In the genomic region with DNA sequence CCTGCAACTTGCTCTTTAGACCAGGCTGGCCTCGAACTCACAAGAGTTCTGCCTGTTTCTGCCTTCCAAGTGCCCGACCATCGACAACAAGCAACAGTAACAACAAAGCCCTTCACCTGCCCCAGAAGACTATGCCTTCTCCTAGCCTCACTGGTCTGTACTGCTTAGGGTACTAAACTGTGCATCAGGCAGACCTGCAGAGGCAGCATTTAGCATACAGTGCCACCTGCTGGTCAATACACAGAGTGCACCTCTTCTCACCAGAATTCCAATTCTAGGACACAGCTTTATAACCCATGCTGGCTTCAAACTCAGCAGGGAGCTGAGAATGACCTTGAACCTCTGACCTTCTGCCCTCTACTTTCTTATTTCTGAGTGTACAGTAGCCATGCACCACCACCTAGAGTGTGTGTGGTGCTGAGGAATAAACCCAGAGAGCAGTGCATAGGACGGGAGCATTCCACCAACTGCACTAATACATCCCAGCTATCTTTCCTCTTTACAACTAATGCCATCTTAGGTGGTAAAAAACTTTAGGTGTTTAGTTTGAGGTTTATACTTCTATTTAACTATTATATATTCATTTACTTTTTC, we compare ENCODE assay signal across 8 mouse cellular contexts. TPM values are rescaled to one million over a fixed set of nuclear protein-coding genes. Genes with fewer than 3 reads are reported as not detected.
DNase-seq lines count a peak whose midpoint lies in the region; ATAC-seq lines count a peak whose summit lies in the region.

No protein-coding gene starts in this region.

- no peak overlapping the region for H3K27ac ChIP-seq in midbrain, embryonic 11.5 days (ENCODE audit: low read depth, low read length)

- ATAC-seq in midbrain, embryonic 11.5 days (ENCODE audit: low FRiP score): peak; percentile 77

- H3K9ac ChIP-seq in midbrain, embryonic 11.5 days (ENCODE audit: low read length): no peak overlapping the region

- H3K4me3 ChIP-seq in midbrain, embryonic 11.5 days (ENCODE audit: low read depth, low read length): no peak overlapping the region

- intact Hi-C loops in gastrocnemius, postnatal 36 days (cut with DNase I): loop anchor here (2.0 to 10.0 kb wide), 2 partner anchors 161 to 541 kb away; no protein-coding TSS in a partner anchor
- intact Hi-C loops in left cerebral cortex, postnatal 4 days (cut with DNase I): loop anchor here (5.0 kb wide), 1 partner anchor 159 kb away; a partner anchor contains a TSS

- no peak overlapping the region for H3K4me2 ChIP-seq in midbrain, embryonic 11.5 days

- H3K36me3 ChIP-seq in midbrain, embryonic 11.5 days (ENCODE audit: control insufficient read depth, insufficient read depth, low read length): peaks cover 9% of the 10 kb centered on the region; the same call in 1 of the 2 replicates

- DNase-seq in 416B (ENCODE audit: low read depth) (peak; percentile 70), adipocyte (ENCODE audit: low spot score) (peak; percentile 84)
- DNase-seq in embryo, embryonic 10.5 days (ENCODE audit: low spot score): peak; percentile 84
- DNase-seq in gastrocnemius, postnatal 36 days: peak; percentile 37 to 41
- peak; percentile 72 for DNase-seq in kidney, adult 18-20 months
- DNase-seq in left cerebral cortex, postnatal 4 days: peak; percentile 52
- DNase-seq in midbrain, embryonic 11.5 days (ENCODE audit: low spot score, missing footprints): peak; percentile 95
- DNase-seq in spleen, postnatal 10 days (ENCODE audit: low spot score in 2 of 2): peak; percentile 38 to 64

- H3K4me1 ChIP-seq in midbrain, embryonic 11.5 days (ENCODE audit: control insufficient read depth, insufficient read depth, low read length): no peaks in the 10 kb centered on the region

- H3K27me3 ChIP-seq in midbrain, embryonic 11.5 days (ENCODE audit: control insufficient read depth, insufficient read depth, low read length): no peaks in the 10 kb centered on the region

- WGBS in midbrain, embryonic 11.5 days: 77% methylated on average over 4 of the region's 4 CpGs

- H3K9me3 ChIP-seq in midbrain, embryonic 11.5 days (ENCODE audit: control insufficient read depth, low read length): no peaks in the 10 kb centered on the region

RNA-seq across cellular contexts. Expression of a gene that starts 16.3 kb away (rescaled TPM):
- 10 to 100 TPM; 45.1 to 47.3 TPM for total RNA-seq in gastrocnemius, postnatal 36 days (2021)
- 10 to 100 TPM; 28.8 to 29.5 TPM for total RNA-seq in left cerebral cortex, postnatal 4 days (2021)
- polyA plus RNA-seq in midbrain, embryonic 11.5 days (2014; fragmentation: Nextera tagmentation; extraction: Ambion mirVana): 27.6 and 29.2 TPM in 2 replicates

RNA-seq across cellular contexts. Expression of a gene that starts 43.9 kb away (rescaled TPM):
- 1 to 10 TPM; 7.9 to 8.0 TPM for total RNA-seq in gastrocnemius, postnatal 36 days (2021)
- total RNA-seq in left cerebral cortex, postnatal 4 days (2021): 10 to 100 TPM; 33.3 to 35.5 TPM
- polyA plus RNA-seq in midbrain, embryonic 11.5 days (2014; fragmentation: Nextera tagmentation; extraction: Ambion mirVana): 68.4 and 75.9 TPM in 2 replicates

RNA-seq across cellular contexts. Expression of a gene that starts 50.8 kb away (rescaled TPM):
- under 1 TPM; 0.15 to 0.22 TPM for total RNA-seq in gastrocnemius, postnatal 36 days (2021)
- total RNA-seq in left cerebral cortex, postnatal 4 days (2021): under 1 TPM; 0.36 to 0.50 TPM
- polyA plus RNA-seq in midbrain, embryonic 11.5 days (2014; fragmentation: Nextera tagmentation; extraction: Ambion mirVana): 0.42 and 0.65 TPM in 2 replicates

RNA-seq across cellular contexts. Expression of a gene that starts 52.4 kb away (rescaled TPM):
- total RNA-seq in gastrocnemius, postnatal 36 days (2021): 10 to 100 TPM; 15.2 to 15.8 TPM
- 10 to 100 TPM; 26.2 to 27.2 TPM for total RNA-seq in left cerebral cortex, postnatal 4 days (2021)
- 79.4 and 80.5 TPM in 2 replicates for polyA plus RNA-seq in midbrain, embryonic 11.5 days (2014; fragmentation: Nextera tagmentation; extraction: Ambion mirVana)

RNA-seq across cellular contexts. Expression of a gene that starts 53.6 kb away (rescaled TPM):
- 10 to 100 TPM; 15.7 to 17.7 TPM for total RNA-seq in gastrocnemius, postnatal 36 days (2021)
- 10 to 100 TPM; 61.2 to 62.2 TPM for total RNA-seq in left cerebral cortex, postnatal 4 days (2021)
- polyA plus RNA-seq in midbrain, embryonic 11.5 days (2014; fragmentation: Nextera tagmentation; extraction: Ambion mirVana): 122 and 134 TPM in 2 replicates

Comparison
In these comparisons a context has a peak if more than half of its experiments do, and no peak if none do; other contexts are left out.
1. DNase-seq: peak in every context shown above with its lines; median percentile 95 in midbrain, embryonic 11.5 days; 84 in adipocyte; 84 in embryo, embryonic 10.5 days; 72 in kidney, adult 18-20 months; 70 in 416B; 52 in left cerebral cortex, postnatal 4 days; 51 in spleen, postnatal 10 days; 39 in gastrocnemius, postnatal 36 days.